Mouse (Mus musculus) forebrain, embryonic 11.5 days (tissue): ENCODE measurements around the gene Rnf149. TPM values are rescaled to one million over a fixed set of nuclear protein-coding genes. Genes with fewer than 3 reads are reported as not detected.

ENCODE experiments used
- ATAC-seq: fragments of 200-750 bp; cut with Nextera tagmentation; replicated peaks from 2 replicates; pipeline ENCODE4 v1.8.0; 2017; ENCODE audit warnings: moderate TSS enrichment; ENCODE audit not compliant: low FRiP score
- DNase-seq: peaks from one replicate; pipeline ENCODE4 v3.0.0-alpha.2; 2017; ENCODE audit warnings: low spot score
- H3K27ac ChIP-seq: fragments of 300-500 bp; sonication (generic); 2 replicates; pipeline ENCODE4 v1.5.1; 2014; ENCODE audit warnings: low read depth, low read length
- H3K27me3 ChIP-seq: fragments of 300-500 bp; sonication (generic); 2 replicates; pipeline ENCODE4 v1.6.1; 2014; ENCODE audit warnings: mild to moderate bottlenecking, low read length, mixed read lengths; ENCODE audit not compliant: control insufficient read depth, insufficient read depth
- H3K36me3 ChIP-seq: fragments of 300-500 bp; sonication (generic); 2 replicates; pipeline ENCODE4 v1.6.1; 2014; ENCODE audit warnings: mild to moderate bottlenecking, low read length, moderate library complexity, mixed read lengths; ENCODE audit not compliant: control insufficient read depth, insufficient read depth
- H3K4me1 ChIP-seq: fragments of 300-500 bp; sonication (generic); replicated peaks from 2 replicates; pipeline ENCODE4 v1.6.1; 2014; ENCODE audit warnings: low read length, mixed read lengths; ENCODE audit not compliant: control insufficient read depth, insufficient read depth
- H3K4me2 ChIP-seq: fragments of 300-500 bp; sonication (generic); 2 replicates; pipeline ENCODE4 v1.6.1; 2014; ENCODE audit warnings: low read depth, mild to moderate bottlenecking, low read length, moderate library complexity, mixed read lengths; ENCODE audit not compliant: severe bottlenecking
- H3K4me3 ChIP-seq: fragments of 300-500 bp; sonication (generic); 2 replicates; pipeline ENCODE4 v1.5.1; 2014; ENCODE audit warnings: low read depth, low read length
- H3K9ac ChIP-seq: fragments of 300-500 bp; sonication (generic); 2 replicates; pipeline ENCODE4 v1.6.1; 2014; ENCODE audit warnings: low read length
- H3K9me3 ChIP-seq: fragments of 300-500 bp; sonication (generic); 2 replicates; pipeline ENCODE4 v1.6.1; 2016; ENCODE audit warnings: low read length, mixed read lengths; ENCODE audit not compliant: control insufficient read depth
- WGBS: fragments of 180-500 bp; shearing (Covaris S2); extraction: QIAGEN DNeasy Blood & Tissue Kit; methylation state at CpG from one replicate; pipeline ENCODE4 v1.1.7; 2014; 5-methylcytosine and 5-hydroxymethylcytosine counted together
- polyA plus RNA-seq: library from polyadenylated mRNA; unstranded; fragments of >200 nt; fragmentation: Nextera tagmentation; extraction: Ambion mirVana; gene quantifications from 2 replicates; pipeline ENCODE4 v1.2.1, GENCODE M21; 2014

Rnf149 gene
- polyA plus RNA-seq, 1 experiment from 2014 or later: 26.6 TPM

GRCm38 (mm10) chr1:39546160-39546866 is 30.9 kb downstream of the Rnf149 start:
- Histone ChIP-seq H3K9me3 (no peaks in the 10 kb centered on the region), H3K4me1 (no peaks in the 10 kb centered on the region), H3K36me3 (peaks cover 3% of the 10 kb centered on the region; the same call in 1 of the 2 replicates), H3K27me3 (no peaks in the 10 kb centered on the region), H3K9ac (no peak overlapping the region), H3K4me3 (no peak overlapping the region), H3K27ac (no peak overlapping the region), H3K4me2 (no peak overlapping the region)
- ATAC-seq (no peak), DNase-seq (no peak)
- 93% methylated on average over 6 of the region's 6 CpGs for WGBS

DNA sequence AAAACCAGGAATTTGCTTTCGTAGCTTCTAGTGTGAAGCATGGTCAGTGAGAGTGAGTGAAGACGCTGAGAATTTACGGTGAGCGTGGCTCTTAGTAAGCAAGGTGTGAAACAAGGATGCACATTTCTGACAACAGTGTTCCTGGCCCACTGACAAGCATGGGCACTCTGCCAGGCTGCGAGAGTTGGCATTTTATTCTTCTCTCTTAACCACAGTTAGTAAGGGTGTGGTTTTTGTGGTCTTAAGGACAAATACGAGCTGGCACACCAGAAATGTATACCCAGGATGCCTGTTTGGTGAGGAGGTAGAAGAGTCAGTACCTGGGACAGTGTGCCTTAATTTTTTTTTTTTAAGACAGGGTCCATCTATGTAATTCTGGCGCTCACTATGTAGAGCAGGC is 31.6 kb downstream of the Rnf149 start:
- DNase-seq: no peak
- Histone ChIP-seq H3K4me1 (no peaks in the 10 kb centered on the region), H3K27ac (no peak overlapping the region), H3K9ac (no peak overlapping the region), H3K4me2 (no peak overlapping the region), H3K36me3 (peaks cover 7% of the 10 kb centered on the region), H3K27me3 (no peaks in the 10 kb centered on the region), H3K4me3 (no peak overlapping the region), H3K9me3 (no peaks in the 10 kb centered on the region; the same call in 1 of the 2 replicates)
- 93% methylated on average over 7 of the region's 7 CpGs for WGBS
- no peak for ATAC-seq

DNA sequence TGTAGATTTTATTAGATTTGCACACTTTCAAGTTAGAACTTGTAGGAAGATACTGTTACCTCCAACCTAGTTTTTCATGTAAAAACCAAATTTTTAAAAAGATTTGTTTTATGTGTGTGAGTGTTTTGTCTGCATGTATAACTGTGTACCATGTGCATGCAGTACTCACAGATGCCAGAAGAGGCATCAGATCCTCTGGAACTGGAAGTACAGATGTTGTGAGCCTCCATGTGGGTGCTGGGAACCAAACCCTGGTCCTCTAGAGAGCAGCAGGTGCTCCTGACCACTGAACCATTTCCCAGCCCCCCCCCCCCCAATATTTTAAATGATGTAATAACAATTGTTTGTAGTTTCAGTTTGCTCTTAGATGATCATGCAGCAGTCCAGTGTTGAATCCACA is 36.6 kb downstream of the Rnf149 start:
- Histone ChIP-seq H3K4me2 (no peak overlapping the region), H3K36me3 (peaks cover 17% of the 10 kb centered on the region), H3K27me3 (no peaks in the 10 kb centered on the region), H3K4me1 (peaks cover 9% of the 10 kb centered on the region; the same call in 1 of the 2 replicates), H3K9ac (no peak overlapping the region), H3K27ac (no peak overlapping the region), H3K9me3 (peaks cover 4% of the 10 kb centered on the region; the same call in 1 of the 2 replicates), H3K4me3 (no peak overlapping the region)
- DNase-seq: no peak
- no peak for ATAC-seq

GRCm38 (mm10) chr1:39537631-39538380 is 39.4 kb downstream of the Rnf149 start:
- ATAC-seq (no peak), DNase-seq (no peak)
- 90% methylated on average over 10 of the region's 10 CpGs for WGBS
- H3K9ac ChIP-seq: no peak overlapping the region
- no peak overlapping the region for H3K27ac ChIP-seq
- peaks cover 9% of the 10 kb centered on the region; the same call in 1 of the 2 replicates for H3K4me1 ChIP-seq
- H3K4me3 ChIP-seq: no peak overlapping the region
- H3K36me3 ChIP-seq: peaks cover 17% of the 10 kb centered on the region
- no peaks in the 10 kb centered on the region for H3K27me3 ChIP-seq
- H3K9me3 ChIP-seq: peaks cover 4% of the 10 kb centered on the region; the same call in 1 of the 2 replicates
- no peak overlapping the region for H3K4me2 ChIP-seq

DNA sequence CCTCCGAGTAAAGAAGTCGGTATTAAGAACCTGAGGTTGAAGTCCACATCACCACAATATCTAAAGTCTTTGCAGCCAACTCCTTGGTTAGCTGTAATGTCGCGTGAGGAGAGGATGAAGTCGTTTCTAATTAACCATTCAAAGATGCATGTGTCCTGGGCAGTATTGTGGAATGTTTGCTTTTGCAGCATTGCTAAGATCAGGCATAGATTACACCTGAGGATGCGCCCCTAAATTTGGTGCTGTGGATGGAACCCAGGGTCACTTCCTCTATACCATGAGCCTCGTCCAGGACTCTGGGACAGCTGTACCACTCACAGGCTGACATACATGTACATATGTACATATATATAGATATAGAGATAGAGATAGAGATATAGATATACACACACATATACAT is 40.5 kb downstream of the Rnf149 start:
- H3K27ac ChIP-seq: no peak overlapping the region
- peaks cover 17% of the 10 kb centered on the region for H3K36me3 ChIP-seq
- peaks cover 4% of the 10 kb centered on the region; the same call in 1 of the 2 replicates for H3K9me3 ChIP-seq
- H3K4me3 ChIP-seq: peak overlapping the region; percentile 94
- peak overlapping the region; percentile 78 for H3K9ac ChIP-seq
- H3K27me3 ChIP-seq: no peaks in the 10 kb centered on the region
- DNase-seq: no peak
- no peak for ATAC-seq
- H3K4me1 ChIP-seq: peaks cover 9% of the 10 kb centered on the region; the same call in 1 of the 2 replicates
- WGBS: 49% methylated on average over 7 of the region's 7 CpGs
- peak overlapping the region; percentile 88 for H3K4me2 ChIP-seq

DNA sequence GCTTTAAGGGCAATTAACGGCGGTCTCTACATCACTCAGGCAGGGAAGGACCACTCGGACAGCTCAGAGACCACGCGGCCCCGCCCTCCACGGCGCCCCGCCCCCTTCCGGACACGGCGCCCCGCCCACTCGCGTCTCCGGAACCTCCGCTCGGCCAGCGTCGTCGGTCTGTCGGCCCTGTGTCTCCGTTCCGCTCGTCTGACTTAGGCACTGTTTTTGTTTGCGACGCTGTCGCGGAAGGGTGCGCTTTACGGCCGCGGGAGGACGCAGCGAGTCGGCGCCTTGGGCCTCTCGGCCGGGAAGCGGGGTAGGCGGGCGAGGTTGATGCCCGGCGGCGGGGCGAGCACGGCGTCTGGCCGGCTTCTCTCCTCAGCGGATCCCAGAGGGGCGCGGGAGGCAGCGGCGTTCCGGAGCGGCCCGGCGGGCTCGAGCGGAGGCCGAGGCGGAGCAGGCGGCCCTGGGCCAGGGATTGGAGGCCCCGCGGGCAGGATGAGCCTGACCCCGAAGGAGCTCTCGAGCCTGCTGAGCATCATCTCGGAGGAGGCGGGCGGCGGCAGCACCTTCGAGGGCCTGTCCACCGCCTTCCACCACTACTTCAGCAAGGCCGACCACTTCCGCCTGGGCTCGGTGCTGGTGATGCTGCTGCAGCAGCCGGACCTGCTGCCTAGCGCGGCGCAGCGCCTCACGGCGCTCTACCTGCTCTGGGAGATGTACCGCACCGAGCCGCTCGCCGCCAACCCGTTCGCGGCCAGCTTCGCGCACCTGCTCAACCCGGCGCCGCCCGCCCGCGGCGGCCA is 41.5 kb downstream of the Rnf149 start:
- Histone ChIP-seq H3K9ac (peak overlapping the region; percentile 78), H3K4me2 (peak overlapping the region; percentile 88)
- under 1% methylated on average over 87 of the region's 100 CpGs for WGBS

DNA sequence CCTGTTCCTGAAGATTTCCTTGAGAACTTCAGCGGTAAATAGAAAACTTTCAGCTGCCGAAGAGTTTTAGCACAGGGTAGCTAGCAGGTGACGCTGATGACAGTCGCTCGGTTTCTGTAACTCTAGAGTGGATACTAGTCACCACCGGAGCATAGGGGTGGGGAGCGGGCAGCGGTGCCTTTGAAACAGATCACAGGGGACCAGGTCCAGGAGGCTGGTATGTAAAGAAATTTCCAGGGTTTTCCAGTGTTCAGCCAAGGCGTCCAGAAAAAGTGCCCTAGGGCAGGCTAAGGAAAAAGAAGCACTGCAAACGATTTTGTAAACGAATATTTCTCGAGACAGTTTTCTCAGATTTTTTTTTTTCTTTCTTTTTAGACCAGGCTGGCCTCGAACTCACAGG is 42.4 kb downstream of the Rnf149 start, which contains the start of gene Cnot11:
Cnot11 (plus strand) TSS at position 162 of the 400 bp plus-strand sequence.
- peak within 1 kb of the TSS; percentile 68 for H3K27ac ChIP-seq
- no peaks in the 10 kb centered on the region; the same call in 1 of the 2 replicates for H3K9me3 ChIP-seq
- peaks cover 5% of the 10 kb centered on the region for H3K36me3 ChIP-seq
- H3K4me3 ChIP-seq: peak within 1 kb of the TSS; percentile 94
- peak within 1 kb of the TSS; percentile 88 for H3K4me2 ChIP-seq
- no peaks in the 10 kb centered on the region for H3K27me3 ChIP-seq
- ATAC-seq: no peak
- no peak for DNase-seq
- H3K4me1 ChIP-seq: peaks cover 9% of the 10 kb centered on the region; the same call in 1 of the 2 replicates
- 39% methylated on average over 13 of the region's 13 CpGs for WGBS
- H3K9ac ChIP-seq: peak within 1 kb of the TSS; percentile 78

More for the DNA sequence above, 41.5 kb downstream of the Rnf149 start:
- peak; percentile 99 for DNase-seq
- H3K36me3 ChIP-seq: peaks cover 14% of the 10 kb centered on the region
- peak; percentile 94 for ATAC-seq
- H3K27me3 ChIP-seq: no peaks in the 10 kb centered on the region
- peaks cover 9% of the 10 kb centered on the region; the same call in 1 of the 2 replicates for H3K4me1 ChIP-seq
- peak overlapping the region; percentile 94 for H3K4me3 ChIP-seq
- peaks cover 4% of the 10 kb centered on the region; the same call in 1 of the 2 replicates for H3K9me3 ChIP-seq
- peak overlapping the region; percentile 68 for H3K27ac ChIP-seq

DNA sequence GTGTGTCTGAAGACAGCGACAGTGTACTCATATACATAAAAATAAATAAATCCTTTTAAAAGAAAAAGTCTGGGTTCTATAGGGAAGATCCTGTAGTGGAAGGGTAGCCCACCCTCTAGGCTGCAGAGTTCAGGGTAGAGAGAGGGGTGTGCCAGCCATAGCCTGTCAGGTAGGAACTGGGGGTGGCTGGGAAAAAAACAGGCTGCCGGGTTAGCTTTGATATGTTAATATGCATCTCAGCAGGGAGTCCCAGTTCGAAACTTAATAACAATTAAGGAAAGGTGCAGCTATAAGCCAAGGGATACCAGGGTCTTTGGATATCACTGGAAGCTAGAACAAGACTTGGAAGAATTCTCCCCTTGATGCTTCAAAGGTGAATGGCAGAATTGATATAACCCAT is 43.3 kb downstream of the Rnf149 start:
- Histone ChIP-seq H3K9me3 (no peaks in the 10 kb centered on the region), H3K27me3 (no peaks in the 10 kb centered on the region), H3K4me2 (no peak overlapping the region), H3K9ac (no peak overlapping the region), H3K4me1 (peaks cover 9% of the 10 kb centered on the region; the same call in 1 of the 2 replicates), H3K36me3 (no peaks in the 10 kb centered on the region; the same call in 1 of the 2 replicates), H3K4me3 (no peak overlapping the region), H3K27ac (no peak overlapping the region)
- 31% methylated on average over 3 of the region's 3 CpGs for WGBS
- DNase-seq (no peak), ATAC-seq (no peak)
